Mouse (Mus musculus) kidney, postnatal 0 days (tissue): ENCODE measurements around the gene Ppp4c. TPM values are rescaled to one million over a fixed set of nuclear protein-coding genes. Genes with fewer than 3 reads are reported as not detected.
A peak's percentile ranks its signal among the peaks of the same experiment; 100 is the strongest.

Experiments used
- ATAC-seq: fragments of 200-750 bp; cut with Nextera tagmentation; replicated peaks from 2 replicates; pipeline ENCODE4 v1.8.0; 2017; ENCODE audit warnings: low read depth, moderate number of reproducible peaks, moderate TSS enrichment, moderate library complexity; ENCODE audit not compliant: low FRiP score
- DNase-seq: peaks from one replicate; pipeline ENCODE4 v3.0.0-alpha.2; 2016; ENCODE audit warnings: low spot score
- H3K27ac ChIP-seq: fragments of 300-500 bp; sonication (generic); 2 replicates; pipeline ENCODE4 v1.5.1; 2014; ENCODE audit warnings: mild to moderate bottlenecking
- H3K27me3 ChIP-seq: fragments of 300-500 bp; sonication (generic); 2 replicates; pipeline ENCODE4 v1.6.1; 2014; ENCODE audit warnings: low read length, mixed read lengths; ENCODE audit not compliant: insufficient read depth
- H3K36me3 ChIP-seq: fragments of 300-500 bp; sonication (generic); 2 replicates; pipeline ENCODE4 v1.6.1; 2014; ENCODE audit warnings: low read length, mixed read lengths; ENCODE audit not compliant: insufficient read depth
- H3K4me1 ChIP-seq: fragments of 300-500 bp; sonication (generic); replicated peaks from 2 replicates; pipeline ENCODE4 v1.6.1; 2014; ENCODE audit warnings: antibody characterized with exemption, low read length, mixed read lengths; ENCODE audit not compliant: insufficient read depth
- H3K4me2 ChIP-seq: fragments of 300-500 bp; sonication (generic); 2 replicates; pipeline ENCODE4 v1.6.1; 2014; ENCODE audit warnings: mild to moderate bottlenecking, low read length, moderate library complexity, mixed read lengths
- H3K4me3 ChIP-seq: fragments of 300-500 bp; sonication (generic); replicated peaks from 2 replicates; pipeline ENCODE4 v1.5.1; 2014; ENCODE audit warnings: low read depth, low read length
- H3K9ac ChIP-seq: fragments of 300-500 bp; sonication (generic); 2 replicates; pipeline ENCODE4 v1.6.1; 2014; ENCODE audit warnings: low read depth, low read length
- H3K9me3 ChIP-seq: fragments of 300-500 bp; sonication (generic); replicated peaks from 2 replicates; pipeline ENCODE4 v1.6.1; 2016; ENCODE audit warnings: low read length, inconsistent platforms, mixed read lengths
- CTCF ChIP-seq: IDR thresholded peaks from 2 replicates; pipeline ENCODE4 v1.5.1; 2016; ENCODE audit warnings: antibody characterized with exemption, low read depth, mild to moderate bottlenecking, moderate library complexity
- WGBS: fragments of 180-500 bp; shearing (Covaris S2); extraction: QIAGEN DNeasy Blood & Tissue Kit; methylation state at CpG from one replicate; pipeline ENCODE4 v1.1.7; 2014; 5-methylcytosine and 5-hydroxymethylcytosine counted together
- polyA plus RNA-seq: library from polyadenylated mRNA; unstranded; fragments of >200 nt; fragmentation: Nextera tagmentation; extraction: Ambion mirVana; gene quantifications from 2 replicates; pipeline ENCODE4 v1.2.1, GENCODE M21; 2015

Gene Ppp4c
- polyA plus RNA-seq, 1 experiment from 2014 or later: 192 TPM

DNA sequence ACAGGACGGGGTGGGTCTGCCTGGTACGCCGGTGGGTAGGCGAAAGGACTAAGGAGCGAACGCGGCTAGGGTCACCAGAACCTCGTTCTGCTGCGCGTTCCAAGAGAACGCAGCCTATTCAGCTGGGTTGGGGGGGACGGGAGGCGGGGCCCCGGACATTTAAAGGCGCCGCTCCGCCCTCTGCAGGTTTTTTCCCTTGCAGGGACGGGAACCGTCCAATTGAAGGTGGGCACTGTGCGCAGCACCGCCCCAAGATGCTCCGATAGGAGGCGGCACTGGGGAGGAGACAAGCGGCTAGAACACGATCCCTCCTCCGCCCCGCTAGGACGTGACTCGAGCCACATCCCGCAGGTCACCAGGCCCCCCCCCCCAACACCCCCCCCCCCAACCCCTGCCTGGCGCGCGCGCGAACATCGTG lies 6.8 kb upstream of the Ppp4c start:
- peaks cover 4% of the 10 kb centered on the region; the same call in 1 of the 2 replicates for H3K4me1 ChIP-seq
- peak; percentile 92 for ATAC-seq
- peak; percentile 98 for DNase-seq
- H3K27ac ChIP-seq: peak overlapping the region; percentile 96
- peak overlapping the region; percentile 75 for H3K4me3 ChIP-seq
- peaks cover 19% of the 10 kb centered on the region for H3K36me3 ChIP-seq
- under 1% methylated on average over 28 of the region's 36 CpGs for WGBS
- H3K9me3 ChIP-seq: no peaks in the 10 kb centered on the region
- peak; percentile 61 for TF ChIP-seq CTCF
- no peaks in the 10 kb centered on the region for H3K27me3 ChIP-seq
- H3K9ac ChIP-seq: peak overlapping the region; percentile 86
- H3K4me2 ChIP-seq: peak overlapping the region; percentile 71

GRCm38 (mm10) chr7:126798127-126799049 lies 6.1 kb upstream of the Ppp4c start:
- no peak for ATAC-seq
- DNase-seq: peak; percentile 43
- under 1% methylated on average over 40 of the region's 40 CpGs for WGBS
- H3K4me1 ChIP-seq: peaks cover 4% of the 10 kb centered on the region; the same call in 1 of the 2 replicates
- H3K36me3 ChIP-seq: peaks cover 25% of the 10 kb centered on the region
- peak overlapping the region; percentile 96 for H3K27ac ChIP-seq
- H3K4me2 ChIP-seq: peak overlapping the region; percentile 71
- H3K4me3 ChIP-seq: peak overlapping the region; percentile 75
- H3K9ac ChIP-seq: peak overlapping the region; percentile 86
- H3K9me3 ChIP-seq: no peaks in the 10 kb centered on the region
- H3K27me3 ChIP-seq: no peaks in the 10 kb centered on the region
- TF ChIP-seq CTCF: no peak

GRCm38 (mm10) chr7:126797411-126798126 lies 5.3 kb upstream of the Ppp4c start, which contains the start of gene Fam57b:
TSS of gene Fam57b (plus strand) at chr7:126797668.
- peak within 1 kb of the TSS; percentile 71 for H3K4me2 ChIP-seq
- peak within 1 kb of the TSS; percentile 75 for H3K4me3 ChIP-seq
- no peak for TF ChIP-seq CTCF
- DNase-seq: peak; percentile 46
- ATAC-seq: no peak
- WGBS: 20% methylated on average over 21 of the region's 21 CpGs
- H3K27me3 ChIP-seq: no peaks in the 10 kb centered on the region
- H3K4me1 ChIP-seq: peaks cover 7% of the 10 kb centered on the region
- no peaks in the 10 kb centered on the region for H3K9me3 ChIP-seq
- H3K9ac ChIP-seq: peak within 1 kb of the TSS; percentile 86
- peaks cover 25% of the 10 kb centered on the region for H3K36me3 ChIP-seq
- H3K27ac ChIP-seq: peak within 1 kb of the TSS; percentile 96

DNA sequence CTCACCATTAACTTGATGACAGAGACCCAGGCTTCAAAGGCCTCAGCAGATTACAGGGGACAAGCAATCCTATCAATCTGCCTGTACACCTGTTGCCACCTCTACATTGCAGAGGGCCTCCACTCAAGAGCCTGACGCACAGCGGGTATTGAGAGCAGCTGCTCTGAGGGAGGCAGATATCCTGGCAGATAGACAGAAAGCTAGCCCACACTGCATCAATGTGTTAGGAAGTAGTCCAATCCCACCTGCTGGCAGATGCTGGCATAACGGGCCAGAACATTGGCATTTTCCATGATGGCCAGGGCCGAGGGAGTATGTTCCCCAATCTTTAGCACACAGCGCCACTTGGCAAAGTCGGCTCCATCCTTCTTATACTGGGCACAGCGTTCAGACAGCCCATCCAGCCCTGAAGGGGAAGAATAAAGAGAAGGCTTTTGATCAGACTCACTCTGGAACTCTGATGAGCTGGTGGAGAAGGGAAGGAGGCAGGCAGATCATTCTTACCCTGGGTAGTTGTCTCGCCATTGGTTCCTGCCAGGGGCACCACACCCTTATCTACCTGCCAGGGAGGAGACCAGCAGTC lies 4.1 kb upstream of the Ppp4c start:
- Histone ChIP-seq H3K4me2 (peak overlapping the region; percentile 71), H3K36me3 (peaks cover 25% of the 10 kb centered on the region), H3K4me1 (peaks cover 7% of the 10 kb centered on the region), H3K27me3 (no peaks in the 10 kb centered on the region), H3K9me3 (no peaks in the 10 kb centered on the region), H3K4me3 (0 out of 2 replicates have a peak overlapping the region, but pooled peaks have one; percentile 75), H3K9ac (no peak overlapping the region), H3K27ac (no peak overlapping the region)
- ATAC-seq: no peak
- peak; percentile 62 for TF ChIP-seq CTCF
- 67% methylated on average over 8 of the region's 8 CpGs for WGBS
- DNase-seq: peak; percentile 41

DNA sequence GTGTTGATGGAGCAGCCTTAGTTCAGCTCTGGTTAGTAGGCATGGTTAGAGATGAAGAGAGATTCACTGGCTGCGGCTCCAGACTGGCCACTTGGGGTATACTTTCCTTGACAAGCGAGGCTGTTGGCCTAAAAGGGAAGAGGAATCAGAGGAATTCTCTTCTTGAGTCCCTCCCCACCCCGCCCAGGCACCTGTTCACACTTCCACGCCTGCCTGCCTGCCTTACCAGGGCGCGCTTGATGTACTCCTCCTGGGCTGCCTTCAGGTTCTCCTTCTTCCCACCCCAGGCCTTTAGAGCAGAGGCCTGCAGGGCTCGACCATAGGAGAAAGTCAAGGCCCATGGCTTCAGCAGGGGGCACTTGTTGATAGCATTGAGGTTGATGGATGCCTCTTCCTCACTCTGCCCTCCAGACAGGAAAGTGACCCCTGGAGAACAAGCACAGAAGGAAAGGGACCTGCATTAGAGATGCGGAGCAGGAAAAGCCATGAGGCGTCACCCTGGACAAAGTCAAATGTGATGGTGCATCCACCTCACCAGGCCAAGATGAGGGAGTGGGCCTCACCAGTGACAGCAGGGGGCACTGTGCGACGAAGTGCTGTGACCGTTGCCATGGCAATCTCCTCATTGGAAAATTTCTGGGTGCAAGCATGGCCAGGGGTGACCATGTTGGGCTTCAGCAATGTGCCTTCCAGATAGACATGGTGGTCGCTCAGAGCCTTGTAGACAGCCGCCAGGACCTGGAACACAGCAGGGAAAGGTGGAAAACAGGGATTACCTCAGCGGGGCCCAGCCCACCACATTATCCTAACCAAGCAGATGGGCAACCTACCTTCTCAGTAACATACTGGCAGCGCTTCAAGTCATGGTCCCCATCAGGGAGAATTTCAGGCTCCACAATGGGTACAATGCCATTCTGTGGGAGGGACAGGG lies 3.4 kb upstream of the Ppp4c start:
- Histone ChIP-seq H3K27me3 (no peaks in the 10 kb centered on the region), H3K4me1 (peaks cover 11% of the 10 kb centered on the region), H3K36me3 (peaks cover 25% of the 10 kb centered on the region), H3K4me2 (no peak overlapping the region), H3K9ac (no peak overlapping the region), H3K9me3 (no peaks in the 10 kb centered on the region), H3K4me3 (no peak overlapping the region), H3K27ac (no peak overlapping the region)
- WGBS: 86% methylated on average over 16 of the region's 16 CpGs
- ATAC-seq (no peak), DNase-seq (no peak)
- peak; percentile 42; the same call in 1 of the 2 replicates for TF ChIP-seq CTCF
